Mouse (Mus musculus): ENCODE results near the gene Gnat1. TPM values are rescaled to one million over a fixed set of nuclear protein-coding genes. Genes with fewer than 3 reads are reported as not detected.

The Gnat1 gene
- polyA plus RNA-seq, 1 experiment from 2014 or later = 1.2 TPM

- Histone ChIP-seq H3K36me3 (replicated peaks) (no peaks in the 10 kb centered on the region), H3K27ac (replicated peaks) (no peak overlapping the region), H3K4me1 (replicated peaks) (peaks cover 22% of the 10 kb centered on the region), H3K9me3 (replicated peaks) (no peaks in the 10 kb centered on the region), H3K4me2 (no peak overlapping the region), H3K4me3 (replicated peaks) (no peak overlapping the region), H3K9ac (no peak overlapping the region), H3K27me3 (peaks cover 79% of the 10 kb centered on the region)
- ATAC-seq (ENCODE audit: insufficient read depth) = no peak
- WGBS (ENCODE audit: insufficient replicate concordance) = 63% methylated on average over 5 of the region's 5 CpGs
These were observed 9.3 kb downstream of the Gnat1 start for GRCm38 (mm10) chr9:107670259-107670658.

GRCm38 (mm10) chr9:107669480-107669945 lies 10.0 kb downstream of the Gnat1 start, which contains the start of gene Slc38a3:
Gene Slc38a3, minus strand, starts transcription at chr9:107669530.
- no peak within 1 kb of the TSS for H3K9ac ChIP-seq

GRCm38 (mm10) chr9:107668916-107669315 lies 10.6 kb downstream of the Gnat1 start:
- no peak for ATAC-seq (ENCODE audit: insufficient read depth)
- no peak overlapping the region for H3K4me3 ChIP-seq (replicated peaks)
- peaks cover 19% of the 10 kb centered on the region for H3K4me1 ChIP-seq (replicated peaks)
- H3K27me3 ChIP-seq = peaks cover 77% of the 10 kb centered on the region
- 59% methylated on average over 3 of the region's 3 CpGs for WGBS (ENCODE audit: insufficient replicate concordance)
- H3K36me3 ChIP-seq (replicated peaks) = no peaks in the 10 kb centered on the region
- H3K9ac ChIP-seq = no peak overlapping the region
- no peak overlapping the region for H3K27ac ChIP-seq (replicated peaks)
- H3K9me3 ChIP-seq (replicated peaks) = no peaks in the 10 kb centered on the region
- no peak overlapping the region for H3K4me2 ChIP-seq

More at GRCm38 (mm10) chr9:107669480-107669945, 10.0 kb downstream of the Gnat1 start, which contains the start of gene Slc38a3:
- Histone ChIP-seq H3K4me3 (replicated peaks) (no peak within 1 kb of the TSS), H3K27ac (replicated peaks) (0 out of 2 replicates have a peak within 1 kb of the TSS, but pooled peaks have one; percentile 45), H3K36me3 (replicated peaks) (no peaks in the 10 kb centered on the region), H3K27me3 (peaks cover 79% of the 10 kb centered on the region), H3K4me1 (replicated peaks) (peaks cover 22% of the 10 kb centered on the region), H3K4me2 (no peak within 1 kb of the TSS), H3K9me3 (replicated peaks) (no peaks in the 10 kb centered on the region)
- WGBS (ENCODE audit: insufficient replicate concordance) = 62% methylated on average over 9 of the region's 9 CpGs
- ATAC-seq (ENCODE audit: insufficient read depth) = no peak

GRCm38 (mm10) chr9:107668011-107668410 lies 11.5 kb downstream of the Gnat1 start:
- 34% methylated on average over 8 of the region's 8 CpGs for whole genome bisulfite sequencing (ENCODE audit: insufficient replicate concordance)
- Histone ChIP-seq H3K4me2 (peak overlapping the region; percentile 56), H3K4me1 (replicated peaks) (peaks cover 18% of the 10 kb centered on the region), H3K9me3 (replicated peaks) (no peaks in the 10 kb centered on the region), H3K4me3 (replicated peaks) (no peak overlapping the region), H3K27ac (replicated peaks) (peak overlapping the region; percentile 45), H3K9ac (no peak overlapping the region), H3K27me3 (peaks cover 81% of the 10 kb centered on the region), H3K36me3 (replicated peaks) (no peaks in the 10 kb centered on the region)
- no peak for ATAC-seq (ENCODE audit: insufficient read depth)

- Histone ChIP-seq H3K27me3 (peaks cover 84% of the 10 kb centered on the region), H3K4me3 (replicated peaks) (peak overlapping the region; percentile 51), H3K27ac (replicated peaks) (peak overlapping the region; percentile 45; the same call in 1 of the 2 replicates), H3K9me3 (replicated peaks) (no peaks in the 10 kb centered on the region), H3K9ac (peak overlapping the region; percentile 45; the same call in 1 of the 2 replicates), H3K4me2 (peak overlapping the region; percentile 56), H3K36me3 (replicated peaks) (no peaks in the 10 kb centered on the region), H3K4me1 (replicated peaks) (peaks cover 18% of the 10 kb centered on the region)
- peak; percentile 80 for ATAC-seq (ENCODE audit: insufficient read depth)
- WGBS (ENCODE audit: insufficient replicate concordance) = 2% methylated on average over 24 of the region's 24 CpGs
These were observed 12.3 kb downstream of the Gnat1 start for GRCm38 (mm10) chr9:107667219-107667618.

GRCm38 (mm10) chr9:107666751-107667205 lies 12.7 kb downstream of the Gnat1 start:
- H3K9ac ChIP-seq = peak overlapping the region; percentile 45
- WGBS (ENCODE audit: insufficient replicate concordance) = under 1% methylated on average over 30 of the region's 30 CpGs

GRCm38 (mm10) chr9:107665308-107665707 lies 14.2 kb downstream of the Gnat1 start:
- H3K4me2 ChIP-seq = peak overlapping the region; percentile 56
- peak overlapping the region; percentile 51; the same call in 1 of the 2 replicates for H3K4me3 ChIP-seq (replicated peaks)
- H3K9me3 ChIP-seq (replicated peaks) = no peaks in the 10 kb centered on the region
- no peak overlapping the region for H3K27ac ChIP-seq (replicated peaks)
- H3K9ac ChIP-seq = no peak overlapping the region
- 56% methylated on average over 7 of the region's 7 CpGs for WGBS (ENCODE audit: insufficient replicate concordance)
- no peak for ATAC-seq (ENCODE audit: insufficient read depth)
- H3K36me3 ChIP-seq (replicated peaks) = no peaks in the 10 kb centered on the region
- H3K27me3 ChIP-seq = peaks cover 72% of the 10 kb centered on the region
- peaks cover 18% of the 10 kb centered on the region for H3K4me1 ChIP-seq (replicated peaks)

More at GRCm38 (mm10) chr9:107666751-107667205, 12.7 kb downstream of the Gnat1 start:
- peaks cover 84% of the 10 kb centered on the region for H3K27me3 ChIP-seq
- H3K36me3 ChIP-seq (replicated peaks) = no peaks in the 10 kb centered on the region
- H3K27ac ChIP-seq (replicated peaks) = 0 out of 2 replicates have a peak overlapping the region, but pooled peaks have one; percentile 38
- H3K9me3 ChIP-seq (replicated peaks) = no peaks in the 10 kb centered on the region
- H3K4me1 ChIP-seq (replicated peaks) = peaks cover 18% of the 10 kb centered on the region
- H3K4me2 ChIP-seq = peak overlapping the region; percentile 56
- peak overlapping the region; percentile 51 for H3K4me3 ChIP-seq (replicated peaks)
- 0 out of 2 replicates have a peak, but pooled peaks have one; percentile 3 for ATAC-seq (ENCODE audit: insufficient read depth)

GRCm38 (mm10) chr9:107663525-107663924 lies 16.0 kb downstream of the Gnat1 start:
- Histone ChIP-seq H3K9me3 (replicated peaks) (no peaks in the 10 kb centered on the region), H3K27ac (replicated peaks) (no peak overlapping the region), H3K9ac (no peak overlapping the region), H3K4me2 (no peak overlapping the region), H3K27me3 (peaks cover 54% of the 10 kb centered on the region), H3K36me3 (replicated peaks) (no peaks in the 10 kb centered on the region), H3K4me3 (replicated peaks) (no peak overlapping the region), H3K4me1 (replicated peaks) (peaks cover 12% of the 10 kb centered on the region)
- no peak for ATAC-seq (ENCODE audit: insufficient read depth)
- 59% methylated on average over 9 of the region's 9 CpGs for WGBS (ENCODE audit: insufficient replicate concordance)

GRCm38 (mm10) chr9:107662342-107662741 lies 17.2 kb downstream of the Gnat1 start:
- Histone ChIP-seq H3K36me3 (replicated peaks) (0 out of 2 replicates have a peak, but pooled peaks cover 2% of the 10 kb centered on the region), H3K27me3 (peaks cover 47% of the 10 kb centered on the region), H3K4me2 (no peak overlapping the region), H3K4me3 (replicated peaks) (no peak overlapping the region), H3K9ac (no peak overlapping the region), H3K4me1 (replicated peaks) (peaks cover 3% of the 10 kb centered on the region; the same call in 1 of the 2 replicates), H3K9me3 (replicated peaks) (no peaks in the 10 kb centered on the region), H3K27ac (replicated peaks) (no peak overlapping the region)
- no peak for ATAC-seq (ENCODE audit: insufficient read depth)
- WGBS (ENCODE audit: insufficient replicate concordance) = 61% methylated on average over 8 of the region's 8 CpGs

- WGBS (ENCODE audit: insufficient replicate concordance) = 57% methylated on average over 3 of the region's 3 CpGs
- Histone ChIP-seq H3K4me3 (replicated peaks) (no peak overlapping the region), H3K27me3 (peaks cover 31% of the 10 kb centered on the region), H3K27ac (replicated peaks) (no peak overlapping the region), H3K4me2 (no peak overlapping the region), H3K9ac (no peak overlapping the region), H3K4me1 (replicated peaks) (peaks cover 5% of the 10 kb centered on the region; the same call in 1 of the 2 replicates), H3K9me3 (replicated peaks) (no peaks in the 10 kb centered on the region), H3K36me3 (replicated peaks) (0 out of 2 replicates have a peak, but pooled peaks cover 5% of the 10 kb centered on the region)
- no peak for ATAC-seq (ENCODE audit: insufficient read depth)
These were observed 18.7 kb downstream of the Gnat1 start for GRCm38 (mm10) chr9:107660777-107661176.

- Histone ChIP-seq H3K4me1 (replicated peaks) (peaks cover 5% of the 10 kb centered on the region; the same call in 1 of the 2 replicates), H3K9ac (no peak overlapping the region), H3K27me3 (peaks cover 23% of the 10 kb centered on the region), H3K9me3 (replicated peaks) (no peaks in the 10 kb centered on the region), H3K4me2 (no peak overlapping the region), H3K27ac (replicated peaks) (no peak overlapping the region), H3K4me3 (replicated peaks) (no peak overlapping the region), H3K36me3 (replicated peaks) (0 out of 2 replicates have a peak, but pooled peaks cover 5% of the 10 kb centered on the region)
- 57% methylated on average over 3 of the region's 3 CpGs for WGBS (ENCODE audit: insufficient replicate concordance)
- no peak for ATAC-seq (ENCODE audit: insufficient read depth)
These were observed 19.6 kb downstream of the Gnat1 start for GRCm38 (mm10) chr9:107659961-107660360.
